8 mouse cellular contexts compared by ENCODE assay signal in the genomic region with DNA sequence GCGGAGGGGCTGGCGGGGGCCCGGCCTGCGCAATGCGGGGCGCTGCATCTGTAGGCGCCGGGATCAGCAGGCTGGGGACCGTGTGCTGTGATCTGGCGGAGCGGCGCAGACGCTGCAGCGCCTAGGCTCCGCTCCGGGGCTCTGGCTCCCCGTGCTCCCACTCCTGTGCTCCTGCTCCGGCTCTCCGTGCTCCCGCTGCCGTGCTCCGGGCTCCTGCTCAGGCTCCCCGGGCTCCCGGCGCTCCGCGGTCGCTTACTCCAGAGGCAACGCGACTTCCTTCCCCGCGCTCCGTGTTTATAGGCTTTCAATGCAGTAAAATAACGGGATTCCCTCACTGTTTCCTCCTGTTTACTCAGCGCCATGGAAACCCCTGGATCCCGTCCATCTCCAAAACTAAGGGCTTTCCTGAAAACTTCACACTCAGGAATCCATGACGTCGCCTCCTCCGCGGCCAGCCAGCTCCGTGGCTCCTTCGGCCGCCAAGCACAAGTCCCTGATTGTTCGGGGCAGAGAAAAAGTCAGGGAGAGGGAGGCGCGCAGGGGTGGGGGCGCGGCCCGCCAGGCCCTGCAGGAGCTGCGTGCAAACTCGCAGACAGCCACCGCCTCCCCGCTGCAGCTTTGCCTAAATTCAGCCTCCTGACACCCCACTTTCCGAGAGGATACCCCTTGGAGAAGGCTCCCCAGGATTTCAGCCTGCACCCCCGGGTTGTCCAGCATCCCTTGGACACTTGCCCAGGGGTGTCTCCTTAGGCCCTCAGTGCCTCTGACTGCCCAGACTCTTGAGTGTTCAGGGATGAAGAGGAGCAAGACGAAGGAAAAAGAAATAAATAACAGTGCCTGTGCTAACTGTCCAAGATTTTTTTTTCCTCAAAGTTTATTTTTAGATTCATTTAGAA. TPM values are rescaled to one million over a fixed set of nuclear protein-coding genes. Genes with fewer than 3 reads are reported as not detected.
DNase-seq lines count a peak whose midpoint lies in the region; TF ChIP-seq lines count a peak whose summit lies in the region.

A gene (minus strand): TSS at position 167 of the 896 bp plus-strand sequence.

- no peak within 1 kb of the TSS for H3K27ac ChIP-seq in cortical plate, adult 2 months (ENCODE audit: insufficient read depth, low read length)
- peak within 1 kb of the TSS; percentile 83 for H3K27ac ChIP-seq in left cerebral cortex, adult 2 months

- TF ChIP-seq POLR2A in cortical plate, adult 2 months (IDR thresholded peaks at IDR 0.05; ENCODE audit: extremely low read depth, insufficient read depth, low read length) = no peak

- H3K4me3 ChIP-seq in cortical plate, adult 2 months (ENCODE audit: insufficient read depth, low read length) = peak within 1 kb of the TSS; percentile 64
- H3K4me3 ChIP-seq in left cerebral cortex, adult 2 months = peak within 1 kb of the TSS; percentile 67

- intact Hi-C loops in left cerebral cortex, adult 2 months (cut with DNase I) = loop anchor here (5.0 kb wide), 1 partner anchor 54 kb away; no protein-coding TSS in a partner anchor

- peak; percentile 74 to 92 for DNase-seq in adrenal gland, adult (ENCODE audit: inconsistent age in 2 of 2, low spot score in 1 of 2)
- DNase-seq in gastrocnemius, postnatal 10 days = peak; percentile 81
- DNase-seq in hindlimb bud, embryonic 11.5 days (ENCODE audit: extremely low spot score, low read depth, low spot score) = peak; percentile 63
- DNase-seq in left cerebral cortex, adult 2 months (ENCODE audit: extremely low spot score in 1 of 2, low spot score in 2 of 2) = peak; percentile 67 to 76
- peak; percentile 87 to 92 for DNase-seq in lung, postnatal 4 days
- peak; percentile 70 for DNase-seq in right cerebral cortex, postnatal 25 days
- no peak for DNase-seq in spleen, postnatal 14 days (ENCODE audit: low spot score in 2 of 2)

- H3K4me1 ChIP-seq in cortical plate, adult 2 months (ENCODE audit: control insufficient read depth, insufficient read depth, low read length) = peaks cover 1% of the 10 kb centered on the region

- no peak for TF ChIP-seq CTCF in cortical plate, adult 2 months (IDR thresholded peaks at IDR 0.05; ENCODE audit: extremely low read depth, insufficient read depth, low read length)
- no peak for TF ChIP-seq CTCF in left cerebral cortex, adult 2 months (IDR thresholded peaks at IDR 0.05)

RNA-seq across cellular contexts. Expression of the gene that starts here (rescaled TPM):
- 6.6 and 8.0 TPM in 2 replicates for polyA plus RNA-seq in cortical plate, adult 2 months (2012; rRNA removed)
- 10 to 100 TPM in 1 of 2 experiments, 1 to 10 TPM in 1; 8.2 to 12.7 TPM for total RNA-seq in gastrocnemius, postnatal 10 days (2021)
- 10 to 100 TPM; 11.2 to 12.1 TPM for total RNA-seq in left cerebral cortex, adult 2 months (2021)

Comparison
In these comparisons a context has a peak if more than half of its experiments do, and no peak if none do; other contexts are left out.
1. DNase-seq: peak in adrenal gland, adult (2 of 2), gastrocnemius, postnatal 10 days (single experiment), hindlimb bud, embryonic 11.5 days (single experiment), left cerebral cortex, adult 2 months (2 of 2), lung, postnatal 4 days (2 of 2) and right cerebral cortex, postnatal 25 days (single experiment); none in spleen, postnatal 14 days (0 of 2).